Mouse (Mus musculus): ENCODE data around the gene Coa5. TPM values are rescaled to one million over a fixed set of nuclear protein-coding genes. Genes with fewer than 3 reads are reported as not detected.

Coa5 gene
- polyA plus RNA-seq, 1 experiment from 2014 or later, result 26.0 TPM

DNA sequence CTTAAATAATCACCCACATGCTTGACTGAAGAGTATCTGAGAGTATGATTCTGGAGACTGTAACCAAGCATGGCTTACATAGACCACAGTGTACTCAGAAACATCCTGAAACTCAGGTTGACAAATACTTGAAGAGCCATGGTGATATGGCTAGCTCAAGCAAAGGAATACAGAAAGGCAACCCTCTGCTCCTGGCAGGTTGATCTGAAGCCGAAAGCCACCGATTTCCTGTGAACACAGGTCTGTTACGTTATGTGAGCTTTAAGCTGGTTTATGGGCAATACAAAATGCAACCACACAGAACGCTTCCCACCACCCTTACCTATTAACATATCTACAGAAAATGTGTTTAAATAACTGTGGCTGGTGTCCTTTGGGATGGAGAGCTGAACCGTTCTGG, 39.1 kb upstream of the Coa5 start:
- H3K27ac ChIP-seq (replicated peaks), result no peak overlapping the region
- WGBS (ENCODE audit: insufficient replicate concordance), result 75% methylated on average over 5 of the region's 5 CpGs
- H3K9ac ChIP-seq, result no peak overlapping the region
- no peaks in the 10 kb centered on the region for H3K36me3 ChIP-seq (replicated peaks)
- H3K4me3 ChIP-seq (replicated peaks), result no peak overlapping the region
- peaks cover 12% of the 10 kb centered on the region for H3K4me1 ChIP-seq (replicated peaks)
- H3K4me2 ChIP-seq, result no peak overlapping the region
- H3K27me3 ChIP-seq, result no peaks in the 10 kb centered on the region
- no peaks in the 10 kb centered on the region for H3K9me3 ChIP-seq (replicated peaks)
- ATAC-seq (ENCODE audit: insufficient read depth), result no peak

DNA sequence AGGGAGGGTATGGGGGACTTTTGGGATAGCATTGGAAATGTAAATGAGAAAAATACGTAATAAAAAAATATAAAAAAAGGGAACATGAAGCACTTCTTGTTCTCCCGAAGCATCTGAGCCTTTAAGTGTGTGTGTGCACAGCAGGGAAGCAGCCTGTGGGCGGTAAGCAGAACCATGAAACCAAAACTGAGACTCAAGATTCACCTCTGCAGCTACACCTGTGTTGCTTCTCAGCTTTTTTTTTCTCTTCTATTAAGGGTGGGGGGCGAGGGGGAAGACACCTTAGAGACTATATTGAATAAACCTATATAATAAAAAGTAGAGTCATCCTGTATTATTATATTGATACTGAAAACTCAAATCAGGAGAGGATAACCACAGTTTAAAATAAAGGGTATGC, 37.9 kb upstream of the Coa5 start:
- H3K4me3 ChIP-seq (replicated peaks), result no peak overlapping the region
- WGBS (ENCODE audit: insufficient replicate concordance), result 66% methylated on average over 4 of the region's 4 CpGs
- H3K27me3 ChIP-seq, result no peaks in the 10 kb centered on the region
- no peaks in the 10 kb centered on the region for H3K36me3 ChIP-seq (replicated peaks)
- peaks cover 8% of the 10 kb centered on the region; the same call in 1 of the 2 replicates for H3K4me1 ChIP-seq (replicated peaks)
- no peaks in the 10 kb centered on the region for H3K9me3 ChIP-seq (replicated peaks)
- H3K27ac ChIP-seq (replicated peaks), result no peak overlapping the region
- H3K4me2 ChIP-seq, result no peak overlapping the region
- no peak overlapping the region for H3K9ac ChIP-seq
- ATAC-seq (ENCODE audit: insufficient read depth), result no peak

DNA sequence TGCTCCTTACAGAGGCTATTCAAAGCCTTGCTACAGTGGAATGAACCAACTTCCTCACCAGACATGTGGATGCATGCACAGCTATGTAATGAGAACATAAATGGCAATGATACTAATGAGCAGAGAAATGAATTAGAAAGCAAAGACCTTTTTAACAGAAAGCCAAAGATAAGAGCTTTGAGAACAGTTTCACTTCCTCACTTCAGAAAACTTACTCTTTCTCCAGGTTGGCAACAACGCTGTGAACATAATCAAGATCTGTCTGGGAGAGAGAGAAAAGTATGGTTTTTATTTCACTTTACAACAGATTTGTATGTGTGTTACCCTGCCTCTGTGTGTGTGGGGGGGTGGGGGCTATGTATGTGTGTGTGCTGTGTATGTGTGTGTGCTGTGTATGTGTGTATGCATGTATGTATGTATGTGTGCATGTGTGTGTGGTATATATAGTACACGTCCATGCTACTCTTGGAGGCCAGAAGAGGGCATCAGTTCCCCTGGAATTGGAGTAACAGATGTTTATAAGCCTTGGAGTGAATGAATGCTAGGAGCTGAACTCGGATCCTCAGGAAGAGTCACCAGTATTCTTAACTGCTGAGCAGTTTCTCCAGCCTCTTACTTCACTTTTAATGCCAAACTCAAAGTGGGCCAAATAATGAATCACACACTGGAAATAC, 36.6 kb upstream of the Coa5 start:
- ATAC-seq (ENCODE audit: insufficient read depth), result no peak
- Histone ChIP-seq H3K4me2 (no peak overlapping the region), H3K27ac (replicated peaks) (no peak overlapping the region), H3K9me3 (replicated peaks) (no peaks in the 10 kb centered on the region), H3K36me3 (replicated peaks) (no peaks in the 10 kb centered on the region), H3K9ac (no peak overlapping the region), H3K4me3 (replicated peaks) (no peak overlapping the region), H3K27me3 (no peaks in the 10 kb centered on the region), H3K4me1 (replicated peaks) (0 out of 2 replicates have a peak, but pooled peaks cover 3% of the 10 kb centered on the region)
- 73% methylated on average over 3 of the region's 3 CpGs for WGBS (ENCODE audit: insufficient replicate concordance)

DNA sequence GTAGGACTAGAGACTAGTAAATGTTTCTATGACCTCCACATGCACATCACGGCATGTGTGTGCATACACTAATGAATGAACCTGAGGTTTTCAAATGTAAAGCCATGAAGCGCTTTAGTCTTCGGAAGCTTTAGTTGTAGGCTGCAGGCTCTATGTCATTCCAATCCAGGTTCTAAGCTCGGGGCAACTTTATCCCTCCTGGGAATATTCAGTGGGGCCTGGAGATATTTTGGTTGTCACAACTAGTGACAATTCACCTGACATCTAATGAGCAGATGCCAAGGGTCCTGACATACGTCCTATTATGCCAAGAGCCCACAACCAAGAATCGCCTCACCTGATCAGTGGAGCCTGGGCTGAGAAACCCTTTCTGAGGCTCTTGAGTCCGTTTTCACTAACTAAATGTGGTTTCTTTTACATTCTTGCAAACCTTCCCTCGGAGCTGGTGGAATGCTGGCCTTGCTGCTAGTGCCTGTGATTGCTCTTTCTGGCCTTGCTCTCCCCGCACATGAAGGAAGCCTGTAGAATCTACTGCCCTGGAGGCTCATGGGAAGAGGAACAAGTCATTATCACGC, 35.1 kb upstream of the Coa5 start:
- H3K36me3 ChIP-seq (replicated peaks), result no peaks in the 10 kb centered on the region
- H3K4me1 ChIP-seq (replicated peaks), result no peaks in the 10 kb centered on the region
- WGBS (ENCODE audit: insufficient replicate concordance), result 68% methylated on average over 10 of the region's 10 CpGs
- ATAC-seq (ENCODE audit: insufficient read depth), result no peak
- no peaks in the 10 kb centered on the region for H3K27me3 ChIP-seq
- no peak overlapping the region for H3K9ac ChIP-seq
- H3K4me2 ChIP-seq, result no peak overlapping the region
- no peak overlapping the region for H3K4me3 ChIP-seq (replicated peaks)
- H3K9me3 ChIP-seq (replicated peaks), result no peaks in the 10 kb centered on the region
- no peak overlapping the region for H3K27ac ChIP-seq (replicated peaks)

DNA sequence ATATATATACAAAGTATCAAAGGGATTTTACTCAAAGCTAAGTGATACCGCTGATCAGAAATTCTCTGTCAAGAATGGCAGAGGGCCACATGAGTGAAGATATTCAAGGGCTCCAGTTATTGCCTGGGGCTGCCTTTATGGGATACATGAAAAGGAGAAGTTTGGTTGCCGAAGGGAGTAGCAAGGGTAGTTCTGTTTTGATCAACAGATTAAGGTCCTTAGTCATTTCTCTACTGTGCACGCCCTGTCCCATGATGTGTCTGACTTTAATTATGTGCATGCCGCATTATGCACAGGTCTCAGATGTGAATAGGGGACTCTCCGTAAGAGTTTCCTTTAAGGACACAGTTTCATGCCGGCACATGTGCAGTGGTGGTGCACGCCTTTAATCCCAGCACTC, 27.6 kb upstream of the Coa5 start:
- 70% methylated on average over 7 of the region's 7 CpGs for WGBS (ENCODE audit: insufficient replicate concordance)
- no peak overlapping the region for H3K4me3 ChIP-seq (replicated peaks)
- H3K36me3 ChIP-seq (replicated peaks), result no peaks in the 10 kb centered on the region
- no peak overlapping the region for H3K4me2 ChIP-seq
- no peak for ATAC-seq (ENCODE audit: insufficient read depth)
- H3K9me3 ChIP-seq (replicated peaks), result no peaks in the 10 kb centered on the region
- H3K9ac ChIP-seq, result no peak overlapping the region
- H3K27me3 ChIP-seq, result no peaks in the 10 kb centered on the region
- H3K4me1 ChIP-seq (replicated peaks), result no peaks in the 10 kb centered on the region
- no peak overlapping the region for H3K27ac ChIP-seq (replicated peaks)

DNA sequence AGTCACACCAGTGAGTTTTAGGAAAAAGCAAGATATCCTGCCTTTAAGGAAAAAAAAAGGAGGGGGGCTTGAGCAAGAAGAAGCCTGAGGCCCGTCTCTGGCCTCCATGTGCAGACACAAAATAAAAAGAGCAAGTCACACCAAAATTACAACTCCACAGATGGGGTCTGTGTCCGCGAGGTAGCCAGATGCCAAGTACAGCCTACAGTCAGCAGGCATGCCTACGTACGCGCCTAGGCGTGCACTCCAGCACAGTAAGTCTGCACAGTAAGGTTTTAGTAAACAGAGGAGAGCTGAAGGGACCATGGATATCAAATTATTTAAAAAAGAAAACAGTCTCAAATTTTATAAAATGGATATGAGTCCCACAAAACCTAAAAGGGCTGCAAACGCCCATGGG, 21.4 kb upstream of the Coa5 start:
- no peak overlapping the region for H3K4me3 ChIP-seq (replicated peaks)
- H3K27ac ChIP-seq (replicated peaks), result no peak overlapping the region
- 77% methylated on average over 8 of the region's 8 CpGs for WGBS (ENCODE audit: insufficient replicate concordance)
- no peak overlapping the region for H3K9ac ChIP-seq
- no peaks in the 10 kb centered on the region for H3K36me3 ChIP-seq (replicated peaks)
- H3K27me3 ChIP-seq, result no peaks in the 10 kb centered on the region
- no peaks in the 10 kb centered on the region for H3K4me1 ChIP-seq (replicated peaks)
- H3K4me2 ChIP-seq, result no peak overlapping the region
- no peaks in the 10 kb centered on the region for H3K9me3 ChIP-seq (replicated peaks)
- no peak for ATAC-seq (ENCODE audit: insufficient read depth)

DNA sequence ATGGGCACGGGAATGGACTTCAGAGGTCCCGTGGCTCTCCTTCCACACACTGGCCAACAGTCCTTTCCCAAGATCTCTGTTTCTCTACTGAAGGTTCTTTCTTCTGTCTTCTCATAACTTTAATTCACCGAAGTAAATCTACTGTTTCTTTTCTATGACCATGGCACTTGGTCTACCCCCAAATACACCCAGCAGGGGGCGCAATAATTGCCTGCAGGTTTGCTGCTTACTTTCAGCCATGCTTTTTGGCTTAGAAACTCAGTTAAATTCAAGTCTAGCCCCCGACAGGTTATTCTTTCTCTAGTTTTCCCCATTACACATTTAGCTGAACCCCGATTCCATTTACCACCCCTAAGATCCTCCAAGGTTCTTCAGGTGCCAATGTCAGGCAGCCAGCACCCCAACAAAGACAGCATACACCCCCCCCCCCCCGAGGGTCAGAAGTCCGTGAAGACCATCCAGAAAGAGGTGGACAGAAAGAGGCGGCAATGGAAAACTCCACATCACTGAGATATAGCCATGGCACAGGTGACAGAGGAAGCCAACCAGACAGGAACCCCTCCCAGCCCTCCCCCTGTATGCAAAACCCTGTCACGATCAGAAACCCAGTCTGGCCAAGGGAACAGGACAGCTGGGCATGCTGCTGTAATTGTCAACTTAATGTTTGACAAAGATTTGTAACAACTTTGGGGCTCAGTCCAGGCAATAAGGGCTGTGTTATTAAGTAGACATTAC, 18.6 kb upstream of the Coa5 start:
- H3K4me3 ChIP-seq (replicated peaks), result no peak overlapping the region
- no peak for ATAC-seq (ENCODE audit: insufficient read depth)
- no peaks in the 10 kb centered on the region for H3K27me3 ChIP-seq
- H3K4me1 ChIP-seq (replicated peaks), result peaks cover 1% of the 10 kb centered on the region
- no peaks in the 10 kb centered on the region for H3K9me3 ChIP-seq (replicated peaks)
- no peak overlapping the region for H3K4me2 ChIP-seq
- H3K27ac ChIP-seq (replicated peaks), result no peak overlapping the region
- WGBS (ENCODE audit: insufficient replicate concordance), result 62% methylated on average over 10 of the region's 10 CpGs
- no peaks in the 10 kb centered on the region for H3K36me3 ChIP-seq (replicated peaks)
- no peak overlapping the region for H3K9ac ChIP-seq

DNA sequence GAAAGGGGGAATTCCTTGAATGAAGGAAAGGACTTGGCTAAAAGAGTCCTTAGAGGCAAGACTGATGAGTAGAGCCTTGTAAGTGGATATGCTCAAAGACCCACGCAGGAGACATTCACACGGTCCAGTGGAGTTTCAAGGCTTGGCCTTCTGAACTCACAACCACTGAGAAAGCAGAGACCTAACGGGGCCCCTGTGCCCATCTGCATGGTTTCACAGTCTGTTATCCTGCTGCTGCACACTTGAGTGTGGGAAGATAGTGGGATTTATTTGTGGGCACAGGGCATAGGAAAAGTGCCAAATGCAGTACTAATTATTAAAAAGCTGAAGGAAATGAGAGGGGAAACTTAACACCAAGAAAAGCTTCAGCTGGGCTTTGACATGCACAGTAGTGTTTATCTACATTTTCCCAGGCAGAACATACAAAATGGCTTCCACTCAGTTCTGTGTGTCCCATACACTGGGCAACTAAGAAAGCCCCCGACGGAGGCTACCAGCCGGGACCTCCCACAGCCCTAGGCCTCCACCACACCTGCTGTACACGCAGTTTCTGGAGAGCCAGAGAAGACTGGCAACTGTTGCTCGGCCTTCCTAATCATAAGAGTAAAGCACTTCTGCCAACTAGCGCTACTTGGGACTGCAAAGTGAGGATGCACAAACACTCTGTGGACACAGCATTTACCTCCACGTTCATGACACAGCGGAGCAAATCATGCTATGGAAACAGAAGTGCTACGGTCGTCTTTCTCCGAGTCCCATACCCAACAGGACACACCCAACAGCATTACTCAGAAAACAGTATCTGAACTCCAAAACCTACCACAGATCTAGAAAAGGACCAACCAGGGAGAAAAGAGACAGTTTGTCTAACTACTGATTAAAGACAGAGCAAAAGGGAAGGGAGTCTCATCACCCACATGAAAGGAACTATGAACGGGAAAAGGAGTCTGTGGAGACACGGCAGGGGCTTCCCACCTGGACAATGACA, 13.2 kb upstream of the Coa5 start:
- no peaks in the 10 kb centered on the region for H3K9me3 ChIP-seq (replicated peaks)
- ATAC-seq (ENCODE audit: insufficient read depth), result no peak
- H3K36me3 ChIP-seq (replicated peaks), result peaks cover 26% of the 10 kb centered on the region
- WGBS (ENCODE audit: insufficient replicate concordance), result 67% methylated on average over 16 of the region's 16 CpGs
- H3K9ac ChIP-seq, result no peak overlapping the region
- H3K27me3 ChIP-seq, result no peaks in the 10 kb centered on the region
- H3K27ac ChIP-seq (replicated peaks), result no peak overlapping the region
- no peak overlapping the region for H3K4me3 ChIP-seq (replicated peaks)
- H3K4me1 ChIP-seq (replicated peaks), result peaks cover 14% of the 10 kb centered on the region
- H3K4me2 ChIP-seq, result peak overlapping the region; percentile 18; the same call in 1 of the 2 replicates

DNA sequence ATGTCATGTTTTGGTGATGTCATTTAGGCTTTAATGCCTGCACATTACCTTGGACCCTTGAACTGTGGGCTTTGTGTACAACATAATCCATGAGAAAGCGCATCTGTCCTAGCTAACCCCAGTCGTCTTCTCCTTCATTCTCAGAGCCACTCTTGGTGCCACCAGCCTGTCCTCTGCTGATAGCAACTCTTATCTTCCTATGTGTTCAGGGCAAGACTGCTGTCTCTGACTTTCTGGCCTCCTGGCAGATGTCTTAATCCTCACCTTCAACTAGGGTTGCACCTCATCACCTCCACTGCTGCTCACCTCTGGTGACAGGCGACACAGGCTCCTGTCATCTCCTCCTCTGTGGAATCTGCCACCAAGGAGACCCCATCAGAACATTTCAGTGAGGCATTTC, 6.5 kb upstream of the Coa5 start:
- 38% methylated on average over 3 of the region's 3 CpGs for WGBS (ENCODE audit: insufficient replicate concordance)
- H3K9me3 ChIP-seq (replicated peaks), result no peaks in the 10 kb centered on the region
- no peak overlapping the region; the same call in 1 of the 2 replicates for H3K4me3 ChIP-seq (replicated peaks)
- H3K4me1 ChIP-seq (replicated peaks), result peaks cover 32% of the 10 kb centered on the region
- peak overlapping the region; percentile 46 for H3K4me2 ChIP-seq
- H3K36me3 ChIP-seq (replicated peaks), result peaks cover 79% of the 10 kb centered on the region
- peak; percentile 87 for ATAC-seq (ENCODE audit: insufficient read depth)
- peak overlapping the region; percentile 35 for H3K27ac ChIP-seq (replicated peaks)
- no peaks in the 10 kb centered on the region for H3K27me3 ChIP-seq
- no peak overlapping the region for H3K9ac ChIP-seq

DNA sequence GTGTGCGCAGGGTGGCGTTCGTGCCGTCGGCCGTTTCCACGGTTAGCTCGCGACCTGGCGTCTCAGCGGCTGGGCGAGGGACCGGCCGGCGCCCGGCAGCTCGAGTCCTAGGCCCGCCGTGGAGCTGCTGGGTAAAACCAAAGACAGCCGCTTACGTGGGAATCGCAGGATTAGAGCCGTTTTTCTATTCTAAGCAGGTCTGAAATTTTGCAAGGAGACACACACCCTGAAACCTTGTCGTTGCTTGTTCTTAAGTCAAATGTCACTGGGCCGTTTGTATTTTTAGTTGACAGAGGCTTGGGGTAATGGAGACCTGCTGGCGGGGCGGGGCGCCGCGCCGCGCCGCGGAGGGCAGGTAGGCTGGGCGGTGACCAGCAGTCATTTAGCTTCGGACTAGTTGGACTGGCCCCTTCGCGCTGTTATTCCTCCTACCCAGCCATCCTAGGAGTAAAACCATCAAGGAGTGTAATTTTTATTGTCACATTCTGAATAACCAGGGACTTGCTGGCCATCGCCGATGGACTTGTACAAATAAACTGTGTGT, 466 bp upstream of the Coa5 start:
- H3K4me2 ChIP-seq, result peak overlapping the region; percentile 82
- no peaks in the 10 kb centered on the region for H3K27me3 ChIP-seq
- H3K36me3 ChIP-seq (replicated peaks), result peaks cover 47% of the 10 kb centered on the region
- H3K4me1 ChIP-seq (replicated peaks), result peaks cover 43% of the 10 kb centered on the region
- H3K9me3 ChIP-seq (replicated peaks), result no peaks in the 10 kb centered on the region
- peak overlapping the region; percentile 86 for H3K9ac ChIP-seq
- WGBS (ENCODE audit: insufficient replicate concordance), result under 1% methylated on average over 40 of the region's 40 CpGs
- H3K4me3 ChIP-seq (replicated peaks), result peak overlapping the region; percentile 91
- ATAC-seq (ENCODE audit: insufficient read depth), result peak; percentile 73
- peak overlapping the region; percentile 92 for H3K27ac ChIP-seq (replicated peaks)
